ENCODE assay signal across 22 mouse cellular contexts in the genomic region with DNA sequence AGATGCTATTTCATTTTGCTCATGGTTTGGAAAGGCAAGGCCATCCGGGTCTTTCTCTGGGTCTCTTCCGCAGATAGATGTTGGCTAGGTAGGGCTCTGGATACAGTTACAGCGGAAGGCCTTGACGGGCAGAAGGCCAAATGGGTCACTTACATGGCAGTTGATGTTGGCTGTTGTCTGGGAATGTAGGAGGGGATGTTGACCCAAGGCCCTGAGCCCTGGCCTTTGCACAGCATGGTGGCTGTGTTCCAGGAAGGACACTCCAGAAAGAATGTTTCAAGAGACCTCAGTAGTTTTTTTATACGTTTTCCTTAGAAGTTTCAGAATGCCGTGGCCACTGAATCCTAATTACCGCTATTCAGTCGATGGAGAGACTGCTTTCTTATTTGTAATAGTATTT. TPM values are rescaled to one million over a fixed set of nuclear protein-coding genes. Genes with fewer than 3 reads are reported as not detected.
DNase-seq lines count a peak whose midpoint lies in the region; ATAC-seq and TF ChIP-seq lines count a peak whose summit lies in the region.
"Had no signal": no experiment of that assay in that cellular context is flagged by ENCODE, and none has a peak within 500 bp of the region (broad histone marks: within the 10 kb centered on the region; RNA-seq: fewer than 3 reads in every experiment).

No protein-coding gene starts in this region.

- H3K4me1 ChIP-seq in kidney, embryonic 14.5 days (ENCODE audit: control insufficient read depth, insufficient read depth, low read length), result no peaks in the 10 kb centered on the region
- H3K4me1 ChIP-seq in liver, postnatal 0 days (ENCODE audit: insufficient read depth), result no peaks in the 10 kb centered on the region
- H3K4me1 ChIP-seq: forebrain, embryonic 13.5 days; heart, embryonic 15.5 days; hindbrain, embryonic 12.5 days; limb, embryonic 12.5 days; liver, embryonic 15.5 days; neural tube, embryonic 15.5 days had no signal

- TF ChIP-seq CTCF in liver, postnatal 0 days (IDR thresholded peaks at IDR 0.05; ENCODE audit: low read depth), result no peak

- peak; percentile 13 for DNase-seq in adrenal gland, adult 2 months
- no peak for DNase-seq in adrenal gland, postnatal 4 days (ENCODE audit: low spot score in 2 of 2)
- DNase-seq in gastrocnemius, postnatal 10 days, result peak; percentile 25
- DNase-seq in gastrocnemius, adult 18-20 months (ENCODE audit: low spot score), result no peak
- DNase-seq in kidney, adult 11 months, result peak; percentile 46
- DNase-seq in liver, postnatal 0 days, result peak; percentile 61
- no peak for DNase-seq in liver
- DNase-seq: cerebellum, adult 11-12 months; cerebellum, postnatal 10 days; layer of hippocampus, postnatal 36 days; thymus, adult 18-20 months; thymus, postnatal 36 days had no signal

- ATAC-seq in kidney, embryonic 14.5 days (ENCODE audit: low FRiP score, low TSS enrichment), result no peak
- peak; percentile 76 for ATAC-seq in liver, postnatal 0 days
- ATAC-seq: activated CD4-positive, CD25-positive, alpha-beta regulatory T cell, adult 4 months; forebrain, embryonic 13.5 days; lung, postnatal 0 days had no signal

- H3K27me3 ChIP-seq in kidney, embryonic 14.5 days (ENCODE audit: control insufficient read depth, insufficient read depth, low read length), result no peaks in the 10 kb centered on the region
- no peaks in the 10 kb centered on the region for H3K27me3 ChIP-seq in liver, postnatal 0 days (ENCODE audit: insufficient read depth, low read length)
- H3K27me3 ChIP-seq: forebrain, embryonic 13.5 days; heart, embryonic 15.5 days; hindbrain, embryonic 12.5 days; limb, embryonic 12.5 days; liver, embryonic 15.5 days; neural tube, embryonic 15.5 days had no signal

- WGBS in kidney, embryonic 14.5 days, result 69% methylated on average over 8 of the region's 8 CpGs
- WGBS in liver, postnatal 0 days (ENCODE audit: insufficient replicate concordance), result 73% methylated on average over 8 of the region's 8 CpGs

- no peaks in the 10 kb centered on the region for H3K36me3 ChIP-seq in kidney, embryonic 14.5 days (ENCODE audit: control insufficient read depth, insufficient read depth, low read length)
- H3K36me3 ChIP-seq in liver, postnatal 0 days (replicated peaks; ENCODE audit: insufficient read depth, low read length), result no peaks in the 10 kb centered on the region
- H3K36me3 ChIP-seq: heart, embryonic 15.5 days; hindbrain, embryonic 12.5 days; limb, embryonic 12.5 days; liver, embryonic 15.5 days; midbrain, embryonic 10.5 days; neural tube, embryonic 15.5 days had no signal

- TF ChIP-seq EP300 in liver, postnatal 0 days (IDR thresholded peaks at IDR 0.05; ENCODE audit: low read depth), result no peak

- H3K27ac ChIP-seq in kidney, embryonic 14.5 days (ENCODE audit: low read depth, low read length), result no peak overlapping the region
- H3K27ac ChIP-seq in liver, postnatal 0 days (ENCODE audit: low read depth), result no peak overlapping the region
- H3K27ac ChIP-seq: forebrain, embryonic 13.5 days; heart, embryonic 15.5 days; hindbrain, embryonic 12.5 days; limb, embryonic 12.5 days; liver, embryonic 15.5 days; midbrain, embryonic 10.5 days; neural tube, embryonic 15.5 days had no signal

- H3K9ac ChIP-seq in kidney, embryonic 14.5 days (ENCODE audit: low read depth, low read length), result no peak overlapping the region
- no peak overlapping the region for H3K9ac ChIP-seq in liver, postnatal 0 days (replicated peaks)
- H3K9ac ChIP-seq: forebrain, embryonic 13.5 days; heart, embryonic 15.5 days; hindbrain, embryonic 12.5 days; limb, embryonic 12.5 days; liver, embryonic 15.5 days; neural tube, embryonic 15.5 days had no signal

- H3K4me3 ChIP-seq in kidney, embryonic 14.5 days (ENCODE audit: low read length), result no peak overlapping the region
- no peak overlapping the region for H3K4me3 ChIP-seq in liver, postnatal 0 days (ENCODE audit: low read depth, low read length)
- H3K4me3 ChIP-seq: forebrain, embryonic 13.5 days; heart, embryonic 15.5 days; hindbrain, embryonic 12.5 days; limb, embryonic 12.5 days; liver, embryonic 15.5 days; midbrain, embryonic 10.5 days; neural tube, embryonic 15.5 days had no signal

- no peaks in the 10 kb centered on the region for H3K9me3 ChIP-seq in kidney, embryonic 14.5 days (ENCODE audit: control insufficient read depth, low read length)
- H3K9me3 ChIP-seq in liver, postnatal 0 days (ENCODE audit: low read length), result no peaks in the 10 kb centered on the region
- H3K9me3 ChIP-seq: forebrain, embryonic 13.5 days; heart, embryonic 15.5 days; hindbrain, embryonic 12.5 days; limb, embryonic 12.5 days; liver, embryonic 15.5 days; midbrain, embryonic 10.5 days; neural tube, embryonic 15.5 days had no signal

- no peak overlapping the region for H3K4me2 ChIP-seq in kidney, embryonic 14.5 days (replicated peaks; ENCODE audit: low read depth, low read length)
- no peak overlapping the region for H3K4me2 ChIP-seq in liver, postnatal 0 days (ENCODE audit: low read depth, low read length)
- H3K4me2 ChIP-seq: forebrain, embryonic 13.5 days; heart, embryonic 15.5 days; hindbrain, embryonic 12.5 days; limb, embryonic 12.5 days; liver, embryonic 15.5 days; neural tube, embryonic 15.5 days had no signal

RNA-seq across cellular contexts. Expression of a gene that starts 22.9 kb away (rescaled TPM):
- 10 to 100 TPM; 14.8 to 17.7 TPM for total RNA-seq in adrenal gland, adult 2 months (2021)
- polyA plus RNA-seq in adrenal gland, adult 2 months (2012; rRNA removed), result 2.1 and 3.1 TPM in 2 replicates
- total RNA-seq in adrenal gland, postnatal 4 days (2021), result 10 to 100 TPM; 20.0 to 27.2 TPM
- total RNA-seq in gastrocnemius, postnatal 10 days (2021), result 10 to 100 TPM; 10.6 to 11.3 TPM
- 10 to 100 TPM; 19.7 to 34.8 TPM for total RNA-seq in gastrocnemius, adult 18-20 months (2021)
- polyA plus RNA-seq in kidney, embryonic 14.5 days (2014; fragmentation: Nextera tagmentation; extraction: Ambion mirVana), result 13.8 and 21.5 TPM in 2 replicates
- 0.05 and 0.11 TPM in 2 replicates for polyA plus RNA-seq in liver, postnatal 0 days (2015; fragmentation: Nextera tagmentation; extraction: Ambion mirVana)
- polyA plus RNA-seq: activated CD4-positive, CD25-positive, alpha-beta regulatory T cell, adult 4 months had no signal

Comparison
In these comparisons a context has a peak if more than half of its experiments do, and no peak if none do; other contexts are left out.
1. DNase-seq: peak in adrenal gland, adult 2 months (single experiment), gastrocnemius, postnatal 10 days (single experiment), kidney, adult 11 months (single experiment) and liver, postnatal 0 days (single experiment); none in adrenal gland, postnatal 4 days (0 of 2), gastrocnemius, adult 18-20 months (single experiment) and liver (single experiment).